Mouse (Mus musculus): ENCODE results near the gene Olfr1054. TPM values are rescaled to one million over a fixed set of nuclear protein-coding genes. Genes with fewer than 3 reads are reported as not detected.
"Not testable (repeated sequence)": the region's sequence is repeated elsewhere in the genome, so short reads cannot be mapped to it uniquely, and the experiment has no call there.

Olfr1054 gene
- polyA plus RNA-seq (2012; rRNA removed) (not detected in 2 replicates), polyA plus RNA-seq (2014; fragmentation: Nextera tagmentation; extraction: Ambion mirVana) (not detected in 2 replicates)

- no peak within 1 kb of the TSS for H3K4me2 ChIP-seq (replicated peaks; ENCODE audit: low read depth, low read length, severe bottlenecking)
- TF ChIP-seq POLR2A (IDR thresholded peaks at IDR 0.05; ENCODE audit: borderline replicate concordance, extremely low read depth, insufficient read depth, insufficient read length): no peak
- WGBS: 84% methylated on average over 3 of the region's 3 CpGs
- H3K27me3 ChIP-seq (ENCODE audit: control insufficient read depth, insufficient read depth, low read length): no peaks in the 10 kb centered on the region
- no peaks in the 10 kb centered on the region for H3K9me3 ChIP-seq (ENCODE audit: control insufficient read depth, low read length)
- no peaks in the 10 kb centered on the region for H3K36me3 ChIP-seq (ENCODE audit: control insufficient read depth, insufficient read depth, low read length)
- no peaks in the 10 kb centered on the region for H3K4me1 ChIP-seq (ENCODE audit: control insufficient read depth, insufficient read depth, low read length)
- no peak within 1 kb of the TSS for H3K4me3 ChIP-seq (replicated peaks; ENCODE audit: low read length)
- no peak for ATAC-seq (ENCODE audit: low FRiP score, low read depth)
- no peak within 1 kb of the TSS for H3K9ac ChIP-seq (ENCODE audit: low read depth, low read length, severe bottlenecking)
- H3K27ac ChIP-seq (replicated peaks; ENCODE audit: low read depth, low read length): no peak within 1 kb of the TSS
- no peak for DNase-seq (ENCODE audit: low spot score)
These were observed at the start of gene Olfr1054 for GRCm38 (mm10) chr2:86335333-86335732. Olfr1054 (minus strand) TSS chr2:86335433.

- no peak within 1 kb of the TSS for H3K4me3 ChIP-seq (replicated peaks; ENCODE audit: low read length)
- no peak for TF ChIP-seq POLR2A (IDR thresholded peaks at IDR 0.05; ENCODE audit: borderline replicate concordance, extremely low read depth, insufficient read depth, insufficient read length)
- no peaks in the 10 kb centered on the region for H3K36me3 ChIP-seq (ENCODE audit: control insufficient read depth, insufficient read depth, low read length)
- H3K9me3 ChIP-seq (ENCODE audit: control insufficient read depth, low read length): no peaks in the 10 kb centered on the region
- DNase-seq (ENCODE audit: low spot score) (no peak), ATAC-seq (ENCODE audit: low FRiP score, low read depth) (no peak)
- H3K27me3 ChIP-seq (ENCODE audit: control insufficient read depth, insufficient read depth, low read length): no peaks in the 10 kb centered on the region
- no peak within 1 kb of the TSS for H3K4me2 ChIP-seq (replicated peaks; ENCODE audit: low read depth, low read length, severe bottlenecking)
- no peaks in the 10 kb centered on the region for H3K4me1 ChIP-seq (ENCODE audit: control insufficient read depth, insufficient read depth, low read length)
- H3K9ac ChIP-seq (ENCODE audit: low read depth, low read length, severe bottlenecking): no peak within 1 kb of the TSS
- no peak within 1 kb of the TSS for H3K27ac ChIP-seq (replicated peaks; ENCODE audit: low read depth, low read length)
These were observed 43.1 kb upstream of the Olfr1054 start, which contains the start of gene Olfr1057 for GRCm38 (mm10) chr2:86378293-86378692. Olfr1057 (minus strand) TSS chr2:86378393.

- H3K4me1 ChIP-seq (ENCODE audit: control insufficient read depth, insufficient read depth, low read length); H3K4me3 ChIP-seq (replicated peaks; ENCODE audit: low read length); H3K9ac ChIP-seq (ENCODE audit: low read depth, low read length, severe bottlenecking); H3K27ac ChIP-seq (replicated peaks; ENCODE audit: low read depth, low read length); ATAC-seq (ENCODE audit: low FRiP score, low read depth); H3K9me3 ChIP-seq (ENCODE audit: control insufficient read depth, low read length); DNase-seq (ENCODE audit: low spot score); H3K4me2 ChIP-seq (replicated peaks; ENCODE audit: low read depth, low read length, severe bottlenecking); H3K27me3 ChIP-seq (ENCODE audit: control insufficient read depth, insufficient read depth, low read length); H3K36me3 ChIP-seq (ENCODE audit: control insufficient read depth, insufficient read depth, low read length): not testable (repeated sequence)
- WGBS: 33% methylated on average over 1 of the region's 6 CpGs
These were observed 31.1 kb upstream of the Olfr1054 start for GRCm38 (mm10) chr2:86366342-86366741.

GRCm38 (mm10) chr2:86362369-86362768, 27.1 kb upstream of the Olfr1054 start, which contains the start of gene Olfr1056:
Olfr1056 (minus strand) TSS chr2:86362469.
- H3K4me1 ChIP-seq (ENCODE audit: control insufficient read depth, insufficient read depth, low read length): no peaks in the 10 kb centered on the region
- no peak within 1 kb of the TSS for H3K4me3 ChIP-seq (replicated peaks; ENCODE audit: low read length)
- H3K36me3 ChIP-seq (ENCODE audit: control insufficient read depth, insufficient read depth, low read length): no peaks in the 10 kb centered on the region
- H3K4me2 ChIP-seq (replicated peaks; ENCODE audit: low read depth, low read length, severe bottlenecking): no peak within 1 kb of the TSS
- no peaks in the 10 kb centered on the region for H3K9me3 ChIP-seq (ENCODE audit: control insufficient read depth, low read length)
- no peaks in the 10 kb centered on the region for H3K27me3 ChIP-seq (ENCODE audit: control insufficient read depth, insufficient read depth, low read length)
- no peak within 1 kb of the TSS for H3K9ac ChIP-seq (ENCODE audit: low read depth, low read length, severe bottlenecking)
- ATAC-seq (ENCODE audit: low FRiP score, low read depth) (no peak), DNase-seq (ENCODE audit: low spot score) (no peak)
- H3K27ac ChIP-seq (replicated peaks; ENCODE audit: low read depth, low read length): no peak within 1 kb of the TSS
- TF ChIP-seq POLR2A (IDR thresholded peaks at IDR 0.05; ENCODE audit: borderline replicate concordance, extremely low read depth, insufficient read depth, insufficient read length): no peak

GRCm38 (mm10) chr2:86351751-86352150, 16.5 kb upstream of the Olfr1054 start:
- not testable (repeated sequence) for ATAC-seq (ENCODE audit: low FRiP score, low read depth)
- WGBS: 90% methylated on average over 1 of the region's 1 CpGs

GRCm38 (mm10) chr2:86350184-86350583, 15.0 kb upstream of the Olfr1054 start, which contains the start of gene Olfr1055:
Olfr1055 (minus strand) TSS chr2:86350284.
- WGBS: 82% methylated on average over 5 of the region's 5 CpGs
- DNase-seq (ENCODE audit: low spot score) (no peak), ATAC-seq (ENCODE audit: low FRiP score, low read depth) (no peak)
- H3K36me3 ChIP-seq (ENCODE audit: control insufficient read depth, insufficient read depth, low read length): no peaks in the 10 kb centered on the region
- H3K4me1 ChIP-seq (ENCODE audit: control insufficient read depth, insufficient read depth, low read length): no peaks in the 10 kb centered on the region
- no peak within 1 kb of the TSS for H3K4me3 ChIP-seq (replicated peaks; ENCODE audit: low read length)
- no peak within 1 kb of the TSS for H3K4me2 ChIP-seq (replicated peaks; ENCODE audit: low read depth, low read length, severe bottlenecking)
- TF ChIP-seq POLR2A (IDR thresholded peaks at IDR 0.05; ENCODE audit: borderline replicate concordance, extremely low read depth, insufficient read depth, insufficient read length): no peak
- H3K27me3 ChIP-seq (ENCODE audit: control insufficient read depth, insufficient read depth, low read length): no peaks in the 10 kb centered on the region
- H3K9ac ChIP-seq (ENCODE audit: low read depth, low read length, severe bottlenecking): no peak within 1 kb of the TSS
- no peaks in the 10 kb centered on the region for H3K9me3 ChIP-seq (ENCODE audit: control insufficient read depth, low read length)
- H3K27ac ChIP-seq (replicated peaks; ENCODE audit: low read depth, low read length): no peak within 1 kb of the TSS

More at GRCm38 (mm10) chr2:86351751-86352150, 16.5 kb upstream of the Olfr1054 start:
- H3K4me2 ChIP-seq (replicated peaks; ENCODE audit: low read depth, low read length, severe bottlenecking); H3K27me3 ChIP-seq (ENCODE audit: control insufficient read depth, insufficient read depth, low read length); DNase-seq (ENCODE audit: low spot score); H3K9me3 ChIP-seq (ENCODE audit: control insufficient read depth, low read length); H3K9ac ChIP-seq (ENCODE audit: low read depth, low read length, severe bottlenecking); H3K27ac ChIP-seq (replicated peaks; ENCODE audit: low read depth, low read length); H3K36me3 ChIP-seq (ENCODE audit: control insufficient read depth, insufficient read depth, low read length); H3K4me3 ChIP-seq (replicated peaks; ENCODE audit: low read length); H3K4me1 ChIP-seq (ENCODE audit: control insufficient read depth, insufficient read depth, low read length): not testable (repeated sequence)
